Mouse (Mus musculus) cerebellum, adult 8-10 months (tissue): ENCODE results near the gene Pknox2.
A peak's percentile ranks its signal among the peaks of the same experiment; 100 is the strongest.

Experiments
- DNase-seq: peaks from one replicate; pipeline ENCODE4 v3.0.0; 2022

Gene Pknox2

GRCm38 (mm10) chr9:36976596-36977362 lies 170.4 kb downstream of the Pknox2 start:
- DNase-seq: no peak

GRCm38 (mm10) chr9:36973486-36974227 lies 173.6 kb downstream of the Pknox2 start:
- DNase-seq: peak; percentile 65

- DNase-seq: no peak
These were observed 175.1 kb downstream of the Pknox2 start for GRCm38 (mm10) chr9:36972089-36972488.

- no peak for DNase-seq
These were observed 176.1 kb downstream of the Pknox2 start for GRCm38 (mm10) chr9:36971066-36971465.

GRCm38 (mm10) chr9:36970651-36971050 lies 176.6 kb downstream of the Pknox2 start:
- peak; percentile 90 for DNase-seq

GRCm38 (mm10) chr9:36969131-36969530 lies 178.1 kb downstream of the Pknox2 start:
- no peak for DNase-seq

- peak; percentile 40 for DNase-seq
These were observed 178.5 kb downstream of the Pknox2 start for GRCm38 (mm10) chr9:36968713-36969112.

- DNase-seq: no peak
These were observed 179.0 kb downstream of the Pknox2 start for GRCm38 (mm10) chr9:36968236-36968635.

GRCm38 (mm10) chr9:36965720-36966119 lies 181.5 kb downstream of the Pknox2 start:
- no peak for DNase-seq

GRCm38 (mm10) chr9:36964230-36964629 lies 183.0 kb downstream of the Pknox2 start:
- no peak for DNase-seq

GRCm38 (mm10) chr9:36963512-36963911 lies 183.7 kb downstream of the Pknox2 start:
- DNase-seq: no peak

- DNase-seq: no peak
These were observed 185.3 kb downstream of the Pknox2 start for GRCm38 (mm10) chr9:36961874-36962273.

- DNase-seq: no peak
These were observed 186.1 kb downstream of the Pknox2 start for GRCm38 (mm10) chr9:36961153-36961552.

GRCm38 (mm10) chr9:36951133-36951484 lies 196.1 kb downstream of the Pknox2 start:
- DNase-seq: no peak

- DNase-seq: no peak
These were observed 196.7 kb downstream of the Pknox2 start for GRCm38 (mm10) chr9:36950271-36951132.

GRCm38 (mm10) chr9:36948181-36948580 lies 199.0 kb downstream of the Pknox2 start:
- DNase-seq: no peak

- DNase-seq: no peak
These were observed 200.0 kb downstream of the Pknox2 start for GRCm38 (mm10) chr9:36947056-36947694.

GRCm38 (mm10) chr9:36944843-36945242 lies 202.4 kb downstream of the Pknox2 start:
- DNase-seq: peak; percentile 56

- DNase-seq: no peak
These were observed 204.6 kb downstream of the Pknox2 start for GRCm38 (mm10) chr9:36942561-36942960.

GRCm38 (mm10) chr9:36942131-36942530 lies 205.1 kb downstream of the Pknox2 start:
- no peak for DNase-seq

- no peak for DNase-seq
These were observed 205.6 kb downstream of the Pknox2 start for GRCm38 (mm10) chr9:36941565-36941964.

GRCm38 (mm10) chr9:36938601-36939078 lies 208.6 kb downstream of the Pknox2 start:
- DNase-seq: no peak
